Mouse (Mus musculus) myocyte (in vitro differentiated cells): ENCODE results near the gene Stat5a. TPM values are rescaled to one million over a fixed set of nuclear protein-coding genes. Genes with fewer than 3 reads are reported as not detected.

Source experiments
- H3K27me3 ChIP-seq: one replicate; pipeline ENCODE4 v1.6.1; 2011; ENCODE audit not compliant: control insufficient read depth, insufficient read depth, insufficient read length
- H3K36me3 ChIP-seq: one replicate; pipeline ENCODE4 v1.6.1; 2011; ENCODE audit not compliant: control insufficient read depth, insufficient read depth
- H3K4me2 ChIP-seq: one replicate; pipeline ENCODE4 v1.6.1; 2011; ENCODE audit warnings: low read depth, control low read depth
- H3K4me3 ChIP-seq: one replicate; pipeline ENCODE4 v1.5.1; 2011; ENCODE audit warnings: mild to moderate bottlenecking, control low read depth, moderate library complexity
- H3K79me2 ChIP-seq: one replicate; pipeline ENCODE4 v1.6.1; 2011; ENCODE audit not compliant: control insufficient read depth, insufficient read depth
- H3ac ChIP-seq: one replicate; pipeline ENCODE4 v1.6.1; 2011; ENCODE audit not compliant: control insufficient read depth, insufficient read length
- CEBPB ChIP-seq: IDR thresholded peaks from 2 replicates; pipeline ENCODE4 v1.6.1; 2011; ENCODE audit warnings: mild to moderate bottlenecking, moderate library complexity; ENCODE audit not compliant: poor library complexity, insufficient read depth, severe bottlenecking
- E2F4 ChIP-seq: IDR thresholded peaks from one replicate; pipeline ENCODE4 v1.6.1; 2011; ENCODE audit warnings: mild to moderate bottlenecking, control low read depth, moderate library complexity; ENCODE audit not compliant: insufficient read depth
- MAX ChIP-seq: IDR thresholded peaks from one replicate; pipeline ENCODE4 v1.6.1; 2011; ENCODE audit warnings: low read depth, mild to moderate bottlenecking, control low read depth
- MYOD1 ChIP-seq, 3 experiments: IDR thresholded peaks; one replicate each; pipeline ENCODE4 v1.6.1; 2011; ENCODE audit warnings: control low read depth in 2 of 3, low read depth in 2 of 3, mild to moderate bottlenecking in 2 of 3, moderate library complexity in 1 of 3; ENCODE audit not compliant: insufficient read length in 2 of 3, control insufficient read depth in 1 of 3
- MYOG ChIP-seq, 3 experiments: IDR thresholded peaks; one replicate each; pipeline ENCODE4 v1.6.1; 2011; ENCODE audit warnings: control low read depth in 2 of 3, low read depth in 2 of 3, mild to moderate bottlenecking in 2 of 3; ENCODE audit not compliant: insufficient read length in 2 of 3, control insufficient read depth in 1 of 3, insufficient read depth in 1 of 3
- POLR2A ChIP-seq: IDR thresholded peaks from one replicate; pipeline ENCODE4 v1.6.1; 2011; ENCODE audit warnings: low read depth, mild to moderate bottlenecking, control low read depth, moderate library complexity; ENCODE audit not compliant: insufficient read length
- POLR2AphosphoS2 ChIP-seq: IDR thresholded peaks from one replicate; pipeline ENCODE4 v1.6.1; 2011; ENCODE audit warnings: low read depth, control low read depth; ENCODE audit not compliant: insufficient read length
- REST ChIP-seq: IDR thresholded peaks from one replicate; pipeline ENCODE4 v1.6.1; 2011; ENCODE audit warnings: mild to moderate bottlenecking, control low read depth, moderate library complexity; ENCODE audit not compliant: insufficient read depth, insufficient read length
- SRF ChIP-seq: IDR thresholded peaks from one replicate; pipeline ENCODE4 v1.6.1; 2011; ENCODE audit warnings: low read depth; ENCODE audit not compliant: control insufficient read depth, insufficient read length
- TCF12 ChIP-seq: IDR thresholded peaks from one replicate; pipeline ENCODE4 v1.6.1; 2011; ENCODE audit warnings: mild to moderate bottlenecking, control low read depth; ENCODE audit not compliant: poor library complexity, insufficient read depth, severe bottlenecking
- TCF3 ChIP-seq: IDR thresholded peaks from one replicate; pipeline ENCODE4 v1.6.1; 2011; ENCODE audit warnings: low read depth, control low read depth; ENCODE audit not compliant: insufficient read length
- USF1 ChIP-seq: IDR thresholded peaks from one replicate; pipeline ENCODE4 v1.6.1; 2011; ENCODE audit warnings: low read depth, mild to moderate bottlenecking, control low read depth, moderate library complexity
- polyA plus RNA-seq: library from polyadenylated mRNA; unstranded; fragments of >200 nt; fragmentation: generic; extraction: Trizol; gene quantifications from one replicate; pipeline ENCODE4 v1.2.1, GENCODE M21; 2012; ENCODE audit warnings: missing spikeins

Gene Stat5a
- polyA plus RNA-seq, 1 experiment: 27.2 TPM

GRCm38 (mm10) chr11:100916432-100916971 is 57.4 kb downstream of the Stat5a start:
- H3ac ChIP-seq: no peak overlapping the region
- peaks cover 8% of the 10 kb centered on the region for H3K36me3 ChIP-seq
- no peak for TF ChIP-seq USF1
- no peak for TF ChIP-seq TCF3
- no peak for TF ChIP-seq CEBPB
- TF ChIP-seq REST: no peak
- TF ChIP-seq POLR2A: no peak
- TF ChIP-seq TCF12: no peak
- TF ChIP-seq E2F4: no peak
- TF ChIP-seq SRF: no peak
- no peak for TF ChIP-seq MYOG (IDR thresholded peaks at IDR 0.05; ENCODE audit: control insufficient read depth in 1 of 3, insufficient read depth in 1 of 3, insufficient read length in 2 of 3, low read depth in 2 of 3)
- no peak for TF ChIP-seq MAX
- TF ChIP-seq MYOD1 (IDR thresholded peaks at IDR 0.05; ENCODE audit: control insufficient read depth in 1 of 3, insufficient read length in 2 of 3, low read depth in 2 of 3): no peak
- no peak for TF ChIP-seq POLR2AphosphoS2
- peaks cover 49% of the 10 kb centered on the region for H3K79me2 ChIP-seq
- no peak overlapping the region for H3K4me3 ChIP-seq
- H3K4me2 ChIP-seq: no peak overlapping the region
- H3K27me3 ChIP-seq: no peaks in the 10 kb centered on the region

GRCm38 (mm10) chr11:100918007-100918406 is 58.9 kb downstream of the Stat5a start:
- Histone ChIP-seq H3K27me3 (no peaks in the 10 kb centered on the region), H3ac (no peak overlapping the region)
- TF ChIP-seq MYOG (IDR thresholded peaks at IDR 0.05; ENCODE audit: control insufficient read depth in 1 of 3, insufficient read depth in 1 of 3, insufficient read length in 2 of 3, low read depth in 2 of 3): no peak
- TF ChIP-seq MAX: no peak
- TF ChIP-seq TCF12: no peak
- no peak for TF ChIP-seq REST
- TF ChIP-seq CEBPB: no peak
- no peak for TF ChIP-seq TCF3
- TF ChIP-seq USF1: no peak
- no peak for TF ChIP-seq POLR2A
- no peak for TF ChIP-seq E2F4
- TF ChIP-seq MYOD1 (IDR thresholded peaks at IDR 0.05; ENCODE audit: control insufficient read depth in 1 of 3, insufficient read length in 2 of 3, low read depth in 2 of 3): no peak

GRCm38 (mm10) chr11:100920887-100921624 is 61.9 kb downstream of the Stat5a start:
- H3ac ChIP-seq: no peak overlapping the region
- no peak overlapping the region for H3K4me3 ChIP-seq
- H3K4me2 ChIP-seq: no peak overlapping the region
- peaks cover 72% of the 10 kb centered on the region for H3K79me2 ChIP-seq
- peaks cover 4% of the 10 kb centered on the region for H3K36me3 ChIP-seq
- no peak for TF ChIP-seq MYOG (IDR thresholded peaks at IDR 0.05; ENCODE audit: control insufficient read depth in 1 of 3, insufficient read depth in 1 of 3, insufficient read length in 2 of 3, low read depth in 2 of 3)
- no peak for TF ChIP-seq CEBPB
- TF ChIP-seq TCF3: no peak
- TF ChIP-seq USF1: no peak
- no peak for TF ChIP-seq TCF12
- no peak for TF ChIP-seq MYOD1 (IDR thresholded peaks at IDR 0.05; ENCODE audit: control insufficient read depth in 1 of 3, insufficient read length in 2 of 3, low read depth in 2 of 3)
- TF ChIP-seq MAX: no peak
- no peak for TF ChIP-seq POLR2AphosphoS2
- H3K27me3 ChIP-seq: no peaks in the 10 kb centered on the region

More at GRCm38 (mm10) chr11:100918007-100918406, 58.9 kb downstream of the Stat5a start:
- peaks cover 8% of the 10 kb centered on the region for H3K36me3 ChIP-seq
- no peak overlapping the region for H3K4me3 ChIP-seq
- H3K79me2 ChIP-seq: peaks cover 57% of the 10 kb centered on the region
- H3K4me2 ChIP-seq: no peak overlapping the region

- no peak for TF ChIP-seq MAX
- no peak for TF ChIP-seq SRF
- TF ChIP-seq MYOG (IDR thresholded peaks at IDR 0.05; ENCODE audit: control insufficient read depth in 1 of 3, insufficient read depth in 1 of 3, insufficient read length in 2 of 3, low read depth in 2 of 3): no peak
- no peak for TF ChIP-seq USF1
- no peak for TF ChIP-seq MYOD1 (IDR thresholded peaks at IDR 0.05; ENCODE audit: control insufficient read depth in 1 of 3, insufficient read length in 2 of 3, low read depth in 2 of 3)
- TF ChIP-seq REST: no peak
- TF ChIP-seq E2F4: no peak
- no peak for TF ChIP-seq POLR2A
- no peak for TF ChIP-seq CEBPB
- TF ChIP-seq POLR2AphosphoS2: no peak
- no peak for TF ChIP-seq TCF12
- no peak overlapping the region for H3ac ChIP-seq
- no peak overlapping the region for H3K4me3 ChIP-seq
- H3K79me2 ChIP-seq: peaks cover 93% of the 10 kb centered on the region
- H3K4me2 ChIP-seq: no peak overlapping the region
- H3K27me3 ChIP-seq: no peaks in the 10 kb centered on the region
- no peaks in the 10 kb centered on the region for H3K36me3 ChIP-seq
Measured at GRCm38 (mm10) chr11:100924386-100924919, 65.3 kb downstream of the Stat5a start.
